Mouse (Mus musculus): ENCODE results near the gene Zan. TPM values are rescaled to one million over a fixed set of nuclear protein-coding genes. Genes with fewer than 3 reads are reported as not detected.
A peak's percentile ranks its signal among the peaks of the same experiment; 100 is the strongest.

Gene Zan
- polyA plus RNA-seq, 1 experiment from 2014 or later, result 0.05 TPM

- 1% methylated on average over 32 of the region's 33 CpGs for WGBS
- Histone ChIP-seq H3K27me3 (no peaks in the 10 kb centered on the region), H3K4me3 (peak overlapping the region; percentile 83), H3K4me1 (replicated peaks) (peaks cover 54% of the 10 kb centered on the region), H3K27ac (peak overlapping the region; percentile 98), H3K9me3 (replicated peaks) (no peaks in the 10 kb centered on the region), H3K36me3 (peaks cover 2% of the 10 kb centered on the region; the same call in 1 of the 2 replicates), H3K4me2 (peak overlapping the region; percentile 88), H3K9ac (peak overlapping the region; percentile 57)
- ATAC-seq (replicated peaks; ENCODE audit: insufficient number of reproducible peaks, insufficient read depth, low FRiP score, low read depth), result peak; percentile 50
Observed at GRCm38 (mm10) chr5:137348482-137349383, 128.1 kb downstream of the Zan start.

GRCm38 (mm10) chr5:137347856-137348255, 129.0 kb downstream of the Zan start:
- WGBS, result 24% methylated on average over 7 of the region's 7 CpGs
- Histone ChIP-seq H3K9ac (no peak overlapping the region), H3K27me3 (no peaks in the 10 kb centered on the region), H3K4me2 (peak overlapping the region; percentile 88), H3K27ac (peak overlapping the region; percentile 98), H3K4me3 (no peak overlapping the region), H3K4me1 (replicated peaks) (peaks cover 50% of the 10 kb centered on the region), H3K9me3 (replicated peaks) (no peaks in the 10 kb centered on the region), H3K36me3 (no peaks in the 10 kb centered on the region)
- ATAC-seq (replicated peaks; ENCODE audit: insufficient number of reproducible peaks, insufficient read depth, low FRiP score, low read depth), result no peak

GRCm38 (mm10) chr5:137346983-137347382, 129.9 kb downstream of the Zan start:
- H3K27ac ChIP-seq, result no peak overlapping the region
- no peak overlapping the region for H3K9ac ChIP-seq
- WGBS, result 80% methylated on average over 4 of the region's 4 CpGs
- H3K27me3 ChIP-seq, result no peaks in the 10 kb centered on the region
- no peaks in the 10 kb centered on the region for H3K9me3 ChIP-seq (replicated peaks)
- ATAC-seq (replicated peaks; ENCODE audit: insufficient number of reproducible peaks, insufficient read depth, low FRiP score, low read depth), result no peak
- H3K4me1 ChIP-seq (replicated peaks), result peaks cover 41% of the 10 kb centered on the region
- H3K4me2 ChIP-seq, result no peak overlapping the region
- H3K36me3 ChIP-seq, result no peaks in the 10 kb centered on the region
- H3K4me3 ChIP-seq, result no peak overlapping the region

- Histone ChIP-seq H3K9me3 (replicated peaks) (no peaks in the 10 kb centered on the region), H3K27ac (peak overlapping the region; percentile 41), H3K4me3 (no peak overlapping the region), H3K4me2 (peak overlapping the region; percentile 42; the same call in 1 of the 2 replicates), H3K27me3 (no peaks in the 10 kb centered on the region), H3K9ac (0 out of 2 replicates have a peak overlapping the region, but pooled peaks have one; percentile 2), H3K36me3 (no peaks in the 10 kb centered on the region), H3K4me1 (replicated peaks) (peaks cover 35% of the 10 kb centered on the region)
- ATAC-seq (replicated peaks; ENCODE audit: insufficient number of reproducible peaks, insufficient read depth, low FRiP score, low read depth), result no peak
- WGBS, result 73% methylated on average over 1 of the region's 1 CpGs
Observed at GRCm38 (mm10) chr5:137346388-137346787, 130.5 kb downstream of the Zan start.

- 14% methylated on average over 9 of the region's 9 CpGs for WGBS
- H3K9me3 ChIP-seq (replicated peaks), result no peaks in the 10 kb centered on the region
- no peak for ATAC-seq (replicated peaks; ENCODE audit: insufficient number of reproducible peaks, insufficient read depth, low FRiP score, low read depth)
- H3K4me3 ChIP-seq, result no peak overlapping the region
- 0 out of 2 replicates have a peak overlapping the region, but pooled peaks have one; percentile 2 for H3K9ac ChIP-seq
- peak overlapping the region; percentile 42 for H3K4me2 ChIP-seq
- H3K4me1 ChIP-seq (replicated peaks), result peaks cover 33% of the 10 kb centered on the region
- H3K27ac ChIP-seq, result peak overlapping the region; percentile 41
- no peaks in the 10 kb centered on the region for H3K27me3 ChIP-seq
- no peaks in the 10 kb centered on the region for H3K36me3 ChIP-seq
Observed at GRCm38 (mm10) chr5:137345821-137346220, 131.0 kb downstream of the Zan start.

- H3K4me3 ChIP-seq, result no peak overlapping the region
- H3K9ac ChIP-seq, result no peak overlapping the region
- H3K27me3 ChIP-seq, result no peaks in the 10 kb centered on the region
- H3K9me3 ChIP-seq (replicated peaks), result no peaks in the 10 kb centered on the region
- no peak overlapping the region for H3K27ac ChIP-seq
- no peaks in the 10 kb centered on the region for H3K36me3 ChIP-seq
- H3K4me2 ChIP-seq, result no peak overlapping the region
- no peak for ATAC-seq (replicated peaks; ENCODE audit: insufficient number of reproducible peaks, insufficient read depth, low FRiP score, low read depth)
- peaks cover 43% of the 10 kb centered on the region for H3K4me1 ChIP-seq (replicated peaks)
Observed at GRCm38 (mm10) chr5:137343869-137344268, 133.0 kb downstream of the Zan start.

- Histone ChIP-seq H3K4me3 (no peak overlapping the region), H3K27me3 (no peaks in the 10 kb centered on the region), H3K4me1 (replicated peaks) (peaks cover 40% of the 10 kb centered on the region), H3K27ac (no peak overlapping the region), H3K9me3 (replicated peaks) (no peaks in the 10 kb centered on the region), H3K4me2 (no peak overlapping the region), H3K9ac (no peak overlapping the region), H3K36me3 (no peaks in the 10 kb centered on the region)
- ATAC-seq (replicated peaks; ENCODE audit: insufficient number of reproducible peaks, insufficient read depth, low FRiP score, low read depth), result no peak
- 94% methylated on average over 5 of the region's 5 CpGs for WGBS
Observed at GRCm38 (mm10) chr5:137343412-137343811, 133.5 kb downstream of the Zan start.

- Histone ChIP-seq H3K4me1 (replicated peaks) (peaks cover 37% of the 10 kb centered on the region), H3K4me3 (no peak overlapping the region), H3K36me3 (no peaks in the 10 kb centered on the region), H3K9ac (no peak overlapping the region), H3K27me3 (no peaks in the 10 kb centered on the region), H3K4me2 (no peak overlapping the region), H3K27ac (no peak overlapping the region), H3K9me3 (replicated peaks) (no peaks in the 10 kb centered on the region)
- ATAC-seq (replicated peaks; ENCODE audit: insufficient number of reproducible peaks, insufficient read depth, low FRiP score, low read depth), result no peak
- WGBS, result 63% methylated on average over 7 of the region's 7 CpGs
Observed at GRCm38 (mm10) chr5:137342407-137343012, 134.4 kb downstream of the Zan start.

GRCm38 (mm10) chr5:137340222-137340621, 136.6 kb downstream of the Zan start:
- no peaks in the 10 kb centered on the region for H3K27me3 ChIP-seq
- 69% methylated on average over 6 of the region's 6 CpGs for WGBS
- H3K9ac ChIP-seq, result no peak overlapping the region
- no peak for ATAC-seq (replicated peaks; ENCODE audit: insufficient number of reproducible peaks, insufficient read depth, low FRiP score, low read depth)
- H3K4me2 ChIP-seq, result no peak overlapping the region
- H3K36me3 ChIP-seq, result no peaks in the 10 kb centered on the region
- H3K27ac ChIP-seq, result peak overlapping the region; percentile 90
- peaks cover 22% of the 10 kb centered on the region for H3K4me1 ChIP-seq (replicated peaks)
- no peaks in the 10 kb centered on the region for H3K9me3 ChIP-seq (replicated peaks)
- H3K4me3 ChIP-seq, result no peak overlapping the region

- Histone ChIP-seq H3K4me1 (replicated peaks) (peaks cover 22% of the 10 kb centered on the region), H3K4me2 (peak overlapping the region; percentile 73), H3K4me3 (peak overlapping the region; percentile 52), H3K9me3 (replicated peaks) (no peaks in the 10 kb centered on the region), H3K36me3 (no peaks in the 10 kb centered on the region), H3K9ac (peak overlapping the region; percentile 56), H3K27me3 (no peaks in the 10 kb centered on the region), H3K27ac (peak overlapping the region; percentile 90)
- peak; percentile 60 for ATAC-seq (replicated peaks; ENCODE audit: insufficient number of reproducible peaks, insufficient read depth, low FRiP score, low read depth)
- 18% methylated on average over 22 of the region's 22 CpGs for WGBS
Observed at GRCm38 (mm10) chr5:137339290-137339979, 137.4 kb downstream of the Zan start.

- peak overlapping the region; percentile 90 for H3K27ac ChIP-seq
- WGBS, result under 1% methylated on average over 11 of the region's 11 CpGs
- H3K36me3 ChIP-seq, result no peaks in the 10 kb centered on the region
- H3K9me3 ChIP-seq (replicated peaks), result no peaks in the 10 kb centered on the region
- peak overlapping the region; percentile 52 for H3K4me3 ChIP-seq
- H3K9ac ChIP-seq, result peak overlapping the region; percentile 56
- ATAC-seq (replicated peaks; ENCODE audit: insufficient number of reproducible peaks, insufficient read depth, low FRiP score, low read depth), result peak; percentile 45
- peaks cover 25% of the 10 kb centered on the region for H3K4me1 ChIP-seq (replicated peaks)
- no peaks in the 10 kb centered on the region for H3K27me3 ChIP-seq
- H3K4me2 ChIP-seq, result peak overlapping the region; percentile 73
Observed at GRCm38 (mm10) chr5:137338663-137339289, 138.1 kb downstream of the Zan start.

All from heart, embryonic 15.5 days (tissue).